Mouse (Mus musculus) B cell, adult 2 months (primary cell): Measurements from ENCODE around the gene Ctnna2.

ENCODE experiments used
- DNase-seq, 2 experiments: peaks; one replicate each; pipeline ENCODE4 v3.0.0; 2022

Ctnna2 gene

DNA sequence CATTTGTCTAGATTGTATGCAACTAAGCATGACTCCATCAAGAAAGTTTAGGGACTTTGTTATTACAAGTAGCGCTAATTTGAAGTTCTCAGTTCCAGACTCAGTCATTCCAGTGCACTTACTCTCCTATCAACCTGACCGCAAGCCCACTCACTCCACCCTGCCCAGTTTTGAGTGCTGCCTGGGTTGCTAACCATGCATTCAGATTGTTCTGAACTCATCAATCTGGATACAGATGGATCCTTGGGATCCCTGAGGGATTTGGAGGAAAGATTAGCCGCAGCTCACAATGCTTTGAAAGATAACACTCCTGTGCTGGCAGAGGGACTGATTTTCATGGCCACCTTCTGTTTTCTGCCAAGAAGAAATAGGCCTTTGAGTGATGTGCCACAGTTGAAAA, 168.5 kb downstream of the Ctnna2 start:
- DNase-seq: no peak

DNA sequence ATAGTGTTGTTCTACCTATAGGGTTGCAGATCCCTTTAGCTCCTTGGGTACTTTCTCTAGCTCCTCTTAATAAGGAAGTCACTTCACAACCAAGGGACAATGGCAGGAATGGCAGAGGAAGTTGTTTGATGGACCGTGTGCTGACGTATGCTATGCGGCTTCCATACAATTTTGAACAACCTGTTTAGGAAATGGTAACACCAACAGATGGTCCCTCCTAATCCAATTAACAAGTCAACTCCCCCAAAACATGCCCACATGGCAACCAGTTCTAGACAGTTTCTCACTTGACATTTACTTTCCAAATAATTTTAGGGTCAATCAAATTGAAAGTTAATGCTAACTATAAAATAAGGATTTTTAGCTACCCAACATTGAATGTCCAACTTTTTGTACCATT, 176.9 kb downstream of the Ctnna2 start:
- no peak for DNase-seq

DNA sequence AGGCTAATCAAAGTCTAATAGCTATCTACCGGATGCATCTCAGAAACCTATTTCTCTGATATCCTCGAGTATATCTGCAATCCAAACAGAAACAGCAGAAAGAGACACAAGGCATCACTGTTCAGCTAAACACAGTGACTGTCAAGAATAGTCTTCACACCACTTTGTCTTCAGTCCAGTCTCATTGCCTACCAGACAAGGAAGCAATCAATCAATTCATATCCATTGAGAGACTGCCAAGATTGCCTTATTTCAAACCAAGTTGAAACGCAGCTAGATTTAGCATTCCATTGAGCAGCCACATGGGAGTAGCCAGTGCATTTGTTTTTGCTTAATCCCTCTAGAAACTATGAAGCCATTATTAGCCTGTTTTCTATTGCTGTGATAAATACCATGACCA, 196.2 kb downstream of the Ctnna2 start:
- DNase-seq: no peak

DNA sequence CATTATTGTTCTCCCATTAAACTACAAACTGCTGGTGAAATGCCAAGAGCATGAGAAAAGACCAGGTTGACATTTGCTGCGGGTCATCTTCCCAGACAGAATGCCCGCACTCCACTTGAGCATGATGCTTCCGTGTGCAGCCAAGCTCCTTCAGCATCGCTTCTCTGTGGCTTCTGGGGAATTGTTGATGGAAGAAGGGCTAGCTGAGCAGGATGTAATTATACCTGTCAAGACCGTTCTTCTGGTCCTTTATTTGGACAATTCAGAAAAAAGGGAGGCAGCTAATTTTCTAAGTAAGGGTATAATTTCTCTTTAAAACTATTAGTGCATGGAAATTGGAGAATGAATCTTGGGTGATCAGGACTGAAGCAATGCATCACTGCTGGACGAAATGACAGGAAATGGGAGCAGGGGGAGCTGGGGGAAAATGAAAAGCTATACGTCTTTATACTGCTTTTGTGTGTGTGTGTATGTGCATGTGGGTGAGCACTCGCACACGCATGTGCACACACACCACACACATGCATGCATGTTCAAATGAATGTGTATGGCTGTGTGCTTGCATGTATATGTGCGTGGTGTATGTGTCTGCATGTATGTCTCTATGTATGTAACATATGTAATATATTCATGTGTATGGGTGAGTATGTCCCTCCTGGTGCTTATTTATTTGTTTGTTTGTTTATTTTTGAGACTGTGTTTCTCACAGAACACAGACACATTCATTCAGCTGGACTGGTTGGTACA, 211.0 kb downstream of the Ctnna2 start:
- no peak for DNase-seq

- DNase-seq: no peak
Observed at GRCm38 (mm10) chr6:77758164-77758563, 221.3 kb downstream of the Ctnna2 start.

GRCm38 (mm10) chr6:77745426-77745825, 234.1 kb downstream of the Ctnna2 start:
- no peak for DNase-seq

GRCm38 (mm10) chr6:77743651-77744050, 235.8 kb downstream of the Ctnna2 start:
- no peak for DNase-seq

DNA sequence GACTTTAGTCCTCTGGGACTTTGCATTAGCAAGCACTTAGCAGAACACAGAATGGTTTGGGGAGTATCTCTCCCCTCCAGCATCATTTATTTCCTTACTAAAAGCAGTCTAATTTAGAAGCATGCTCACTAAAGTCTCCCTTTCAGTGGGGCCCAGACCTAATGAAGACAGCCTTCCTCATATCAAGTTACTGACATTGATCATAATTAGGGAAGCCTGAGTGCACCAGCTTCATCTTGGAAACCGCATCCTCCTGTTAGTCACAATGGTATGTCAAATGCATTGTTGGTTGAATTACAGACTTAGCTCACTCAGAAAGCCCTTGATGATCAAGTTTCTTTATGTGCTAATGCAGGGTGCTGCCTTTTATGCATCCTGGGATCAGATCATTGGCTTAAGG, 236.5 kb downstream of the Ctnna2 start:
- DNase-seq: no peak

- DNase-seq: no peak
Observed at GRCm38 (mm10) chr6:77738640-77739039, 240.9 kb downstream of the Ctnna2 start.

DNA sequence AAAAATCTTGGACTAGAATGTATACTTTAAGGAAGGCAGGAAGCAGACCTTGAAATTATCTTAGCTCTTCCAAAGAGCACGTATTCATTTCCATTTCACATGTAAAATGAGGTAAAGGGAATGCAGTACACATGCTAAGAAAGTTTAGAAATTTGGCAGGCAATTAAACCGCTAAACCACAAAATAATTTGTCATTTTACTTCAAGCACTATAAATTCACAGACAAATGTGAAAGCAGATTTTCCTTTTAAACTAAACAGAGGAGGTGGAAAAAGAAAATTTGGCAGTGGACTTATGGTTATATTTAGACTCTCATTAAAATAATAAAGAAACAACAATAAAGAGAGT, 254.6 kb downstream of the Ctnna2 start:
- no peak for DNase-seq

DNA sequence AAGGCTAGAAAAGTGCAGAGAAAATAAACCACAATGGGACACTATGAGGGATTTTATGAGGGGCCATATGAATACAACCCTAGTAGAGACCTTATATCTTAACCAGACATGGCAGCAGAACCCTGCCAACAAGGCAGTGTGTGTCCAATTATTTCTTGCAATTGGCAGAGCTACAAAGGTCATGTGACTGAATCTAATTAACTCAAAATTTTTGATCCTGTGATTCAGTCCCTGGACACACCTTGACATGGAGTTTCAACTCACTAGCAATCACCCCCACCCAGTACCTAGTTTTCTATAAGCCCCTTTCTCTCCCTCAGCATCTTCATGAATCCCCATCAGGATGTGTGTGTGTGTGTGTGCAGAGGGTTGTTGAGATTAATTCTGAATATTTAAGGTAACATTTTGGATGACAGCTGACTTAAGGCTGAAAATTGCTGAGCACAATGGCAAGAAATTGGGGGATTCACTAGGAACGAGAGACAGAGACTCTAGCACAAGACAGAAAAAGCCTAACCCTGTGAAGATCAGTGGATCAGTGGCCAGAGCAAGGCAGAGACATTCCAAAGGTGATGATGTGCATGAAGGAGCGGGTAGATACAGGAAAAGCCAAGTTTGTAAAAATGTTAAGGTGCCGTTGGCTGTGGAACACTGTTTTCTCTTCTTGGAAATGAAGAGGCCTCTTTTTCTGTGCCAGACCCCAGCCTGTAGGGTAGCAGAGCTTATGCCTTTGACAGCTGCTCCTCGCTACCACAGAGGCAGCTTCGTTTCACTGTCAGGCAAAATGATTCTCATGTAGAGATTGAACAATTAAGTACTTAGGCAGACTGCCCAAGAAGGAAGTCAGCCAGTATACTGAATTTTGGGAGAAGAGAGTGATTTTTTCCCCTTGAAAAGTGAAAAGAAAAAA, 255.2 kb downstream of the Ctnna2 start:
- no peak for DNase-seq

GRCm38 (mm10) chr6:77694093-77694492, 285.4 kb downstream of the Ctnna2 start:
- no peak for DNase-seq

GRCm38 (mm10) chr6:77687173-77687572, 292.3 kb downstream of the Ctnna2 start:
- no peak for DNase-seq

DNA sequence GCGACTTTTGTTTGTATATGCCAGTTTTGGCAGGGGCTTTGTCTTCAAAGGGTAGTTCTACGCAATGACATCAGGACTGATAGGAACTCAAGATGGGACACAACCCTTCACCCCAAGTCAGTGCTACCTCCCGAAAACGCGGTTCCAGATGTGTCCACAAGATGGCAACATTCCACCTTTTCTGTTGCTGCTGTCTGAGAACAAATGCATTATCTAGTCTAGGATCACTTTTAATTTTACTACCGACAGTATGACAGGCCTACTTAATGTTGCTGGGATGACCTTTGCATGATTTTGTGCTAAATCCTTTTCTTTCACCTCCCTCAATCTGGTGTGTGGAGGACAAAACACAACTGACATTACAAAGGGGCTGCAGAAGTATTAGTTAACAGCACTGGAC, 329.4 kb downstream of the Ctnna2 start:
- no peak for DNase-seq

DNA sequence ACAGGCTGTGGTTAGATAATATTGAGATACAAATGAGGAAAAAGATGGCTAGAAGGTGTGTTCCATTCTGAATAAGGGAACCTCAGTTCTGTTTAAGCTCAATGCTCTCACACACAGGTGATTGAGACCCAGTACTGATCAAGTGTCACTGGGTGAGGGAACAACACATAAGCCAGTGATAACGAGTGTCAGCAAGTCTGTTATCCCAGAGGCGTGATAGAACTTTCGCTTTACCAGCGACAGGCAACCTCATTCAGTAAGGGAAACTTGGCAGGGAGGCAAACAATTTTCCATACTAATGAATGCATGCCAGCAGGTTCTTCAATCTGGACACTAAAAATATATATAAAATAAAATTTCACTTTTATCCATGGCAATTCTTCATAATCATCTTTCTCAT, 334.9 kb downstream of the Ctnna2 start:
- DNase-seq: no peak

- no peak for DNase-seq
Observed at GRCm38 (mm10) chr6:77638784-77639183, 340.7 kb downstream of the Ctnna2 start.

DNA sequence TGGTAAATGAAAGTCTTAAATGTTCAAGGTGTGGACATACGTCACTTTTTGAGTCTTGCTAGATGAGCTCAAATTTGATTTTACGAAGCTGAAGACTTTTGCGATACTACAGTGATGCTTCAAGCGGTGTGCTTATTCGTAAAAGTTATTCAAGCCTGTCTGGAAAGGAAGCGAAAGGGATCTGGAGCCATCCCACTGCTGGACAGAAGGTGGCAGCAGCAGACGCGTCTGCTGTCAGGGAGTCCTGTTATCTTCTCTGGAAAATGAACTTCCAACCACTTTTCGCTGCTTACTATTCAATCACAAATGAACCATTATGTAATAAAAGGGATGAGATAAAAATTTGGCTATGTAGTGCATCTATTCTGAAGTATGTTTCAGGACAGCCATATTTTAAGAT, 345.5 kb downstream of the Ctnna2 start:
- DNase-seq: no peak

DNA sequence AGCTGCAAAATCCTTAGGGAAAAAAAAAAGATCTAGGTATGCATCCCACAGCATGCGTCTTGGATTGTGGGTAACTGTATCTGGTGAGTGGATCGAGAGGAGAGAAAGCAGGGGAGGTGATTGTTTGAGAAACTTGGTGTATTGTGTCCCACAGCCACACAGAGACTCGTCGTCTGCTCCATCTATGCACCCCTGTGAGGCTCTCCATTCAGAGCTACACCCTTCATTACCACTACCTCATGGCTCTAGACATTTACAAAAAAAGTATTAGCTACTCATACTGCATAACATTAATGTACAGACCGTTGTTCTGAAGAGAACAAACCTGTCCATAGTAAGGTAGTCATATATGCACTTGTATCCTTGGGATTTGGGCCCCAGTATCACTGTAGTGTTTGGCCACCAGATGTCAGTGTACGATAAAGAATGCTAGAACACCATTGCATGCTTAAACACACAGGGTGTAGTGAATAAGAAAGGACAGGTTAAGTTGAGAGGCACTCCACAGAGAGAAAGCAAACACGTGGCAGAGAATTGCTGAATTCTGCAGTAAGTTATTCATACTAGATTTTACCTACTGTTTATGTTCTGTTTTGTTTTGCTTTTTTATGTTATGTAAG, 350.8 kb downstream of the Ctnna2 start:
- DNase-seq: no peak

DNA sequence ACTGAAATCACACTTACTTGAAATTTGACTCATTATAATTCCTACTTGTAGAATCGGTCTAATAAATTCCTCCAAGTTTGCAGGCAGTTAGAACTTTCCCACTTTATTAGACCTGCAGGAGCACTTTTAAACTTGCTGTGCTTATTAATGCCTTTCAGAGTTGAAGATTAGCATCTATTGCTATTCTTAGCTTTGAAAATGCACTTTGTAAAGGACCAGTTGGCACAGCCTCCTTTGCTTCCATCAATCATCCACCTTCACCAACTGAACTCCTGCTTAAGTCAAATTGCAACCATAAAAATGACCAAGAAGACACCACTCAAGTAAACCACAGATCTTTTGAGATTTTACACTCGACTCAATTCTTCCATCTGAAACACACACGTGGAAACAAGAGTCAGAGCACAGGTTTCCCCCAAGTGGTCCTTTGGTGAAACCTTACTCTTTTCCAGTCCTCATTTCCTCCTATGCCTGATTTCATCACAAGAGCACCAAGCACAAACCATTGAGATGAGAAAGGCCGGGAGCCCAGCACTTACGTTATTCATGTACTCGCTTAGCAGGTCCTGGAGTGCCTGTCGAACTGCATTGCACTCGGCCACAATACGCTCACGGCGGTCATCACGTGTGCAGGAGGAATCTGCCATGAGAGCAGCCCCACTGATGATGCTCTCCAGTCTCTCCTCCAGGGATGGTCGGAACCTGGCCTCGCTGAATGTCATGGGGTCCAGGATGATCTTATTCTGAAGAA, 374.7 kb downstream of the Ctnna2 start:
- DNase-seq: no peak

- DNase-seq: no peak
Observed at GRCm38 (mm10) chr6:77603914-77604313, 375.6 kb downstream of the Ctnna2 start.

DNA sequence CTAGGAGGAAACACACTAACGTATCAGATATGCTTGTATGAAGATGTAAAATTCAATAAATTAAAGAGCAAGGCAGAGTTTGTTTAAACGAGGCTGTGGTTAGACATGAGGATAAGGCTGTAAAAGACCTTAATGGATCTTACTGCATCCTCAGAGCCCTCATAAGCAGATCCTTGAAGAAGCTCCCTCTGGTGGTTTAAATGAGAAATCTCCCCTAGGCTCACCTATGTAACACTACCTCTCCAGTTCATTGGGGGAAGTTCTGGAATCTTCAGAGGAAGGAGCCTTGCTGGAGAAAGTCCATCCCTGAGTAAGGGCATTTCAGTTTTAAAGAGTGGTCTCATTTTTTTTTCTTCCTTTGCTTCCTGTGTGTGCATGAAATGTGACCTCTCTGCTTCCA, 380.3 kb downstream of the Ctnna2 start:
- no peak for DNase-seq

DNA sequence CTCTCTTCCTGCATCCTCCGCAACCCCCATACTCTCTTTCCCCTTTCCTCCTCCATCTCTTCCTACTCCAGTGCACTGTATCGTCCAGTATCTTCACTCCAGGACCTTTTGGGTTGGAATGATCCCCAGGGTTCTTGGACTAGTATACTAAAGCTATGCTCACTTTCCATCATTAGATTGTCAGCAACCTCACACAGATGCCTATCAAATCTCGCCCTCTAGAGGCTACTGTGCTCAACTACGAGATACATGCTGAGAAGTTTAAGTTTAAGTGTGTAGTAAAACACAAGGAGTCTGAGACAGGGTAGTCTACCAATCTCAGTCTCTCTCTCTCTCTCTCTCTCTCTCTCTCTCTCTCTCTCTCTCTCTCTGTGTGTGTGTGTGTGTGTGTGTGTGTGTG, 396.9 kb downstream of the Ctnna2 start:
- DNase-seq: no peak

DNA sequence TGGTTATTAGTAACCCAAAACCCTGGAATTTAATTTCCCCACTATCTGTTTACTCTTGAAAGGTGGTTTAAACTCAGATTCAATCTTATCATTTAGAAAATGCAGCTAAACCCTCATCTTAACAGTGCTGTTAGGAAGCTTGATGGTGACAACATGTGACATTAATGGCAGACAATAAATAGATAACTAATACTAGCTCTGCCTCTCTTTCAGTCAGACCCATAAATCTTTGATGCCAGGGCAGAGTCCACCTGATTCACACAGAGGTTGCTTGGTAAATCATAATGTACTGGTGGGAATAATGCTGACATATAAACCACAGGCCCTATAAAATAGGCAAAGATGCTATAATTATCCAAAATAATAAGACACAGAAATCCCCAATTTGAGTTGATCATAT, 398.6 kb downstream of the Ctnna2 start:
- DNase-seq: no peak
